Mouse (Mus musculus) MEL (cell line): ENCODE results near the gene Ctnna2. TPM values are rescaled to one million over a fixed set of nuclear protein-coding genes. Genes with fewer than 3 reads are reported as not detected.

Experiments
- DNase-seq: peaks from one replicate; pipeline ENCODE4 v3.0.0; 2011; ENCODE audit warnings: low read depth, low spot score
- H3K27ac ChIP-seq: 2 replicates; pipeline ENCODE4 v1.5.1; 2012; ENCODE audit warnings: low read depth, mild to moderate bottlenecking, control low read depth, low read length, moderate library complexity; ENCODE audit not compliant: control insufficient read depth
- H3K27me3 ChIP-seq, 2 experiments: fragments of 150-350 bp in 1 of 2; sonication (generic) in 1 of 2; 2 replicates each; pipeline ENCODE4 v1.6.1; 2012; ENCODE audit warnings: low read length in 2 of 2, mild to moderate bottlenecking in 2 of 2, improper control_type of control experiment in 1 of 2, moderate library complexity in 1 of 2; ENCODE audit not compliant: insufficient read depth in 2 of 2, control insufficient read depth in 1 of 2
- H3K36me3 ChIP-seq, 2 experiments: 2 replicates each; pipeline ENCODE4 v1.6.1; 2012 to 2014; ENCODE audit warnings: low read length in 2 of 2, improper control_type of control experiment in 1 of 2, inconsistent platforms in 1 of 2, mild to moderate bottlenecking in 1 of 2; ENCODE audit not compliant: insufficient read depth in 2 of 2, control insufficient read depth in 1 of 2
- H3K4me1 ChIP-seq, 2 experiments: fragments of 150-350 bp in 1 of 2; sonication (generic) in 1 of 2; 2 replicates each; pipeline ENCODE4 v1.6.1; 2012; ENCODE audit warnings: low read length in 2 of 2, improper control_type of control experiment in 1 of 2, mild to moderate bottlenecking in 1 of 2; ENCODE audit not compliant: insufficient read depth in 2 of 2, control insufficient read depth in 1 of 2
- H3K4me3 ChIP-seq, 2 experiments: fragments of 150-350 bp in 1 of 2; sonication (generic) in 1 of 2; 2 replicates each; pipeline ENCODE4 v1.5.1; 2012; ENCODE audit warnings: low read depth in 2 of 2, low read length in 2 of 2, mild to moderate bottlenecking in 2 of 2, moderate library complexity in 2 of 2, control low read depth in 1 of 2, improper control_type of control experiment in 1 of 2; ENCODE audit not compliant: control insufficient read depth in 1 of 2, insufficient read depth in 1 of 2
- H3K79me2 ChIP-seq: 2 replicates; pipeline ENCODE4 v1.6.1; 2012; ENCODE audit warnings: mild to moderate bottlenecking, low read length, moderate library complexity; ENCODE audit not compliant: control insufficient read depth, poor library complexity, insufficient read depth
- H3K9ac ChIP-seq: 2 replicates; pipeline ENCODE4 v1.6.1; 2012; ENCODE audit warnings: low read depth, mild to moderate bottlenecking, control low read depth, low read length, moderate library complexity; ENCODE audit not compliant: control insufficient read depth, poor library complexity, severe bottlenecking
- H3K9me3 ChIP-seq: fragments of 150-350 bp; sonication (generic); replicated peaks from 2 replicates; pipeline ENCODE4 v1.6.1; 2012; ENCODE audit warnings: mild to moderate bottlenecking, low read length, improper control_type of control experiment, moderate library complexity; ENCODE audit not compliant: insufficient read depth
- CHD2 ChIP-seq: IDR thresholded peaks from 2 replicates; pipeline ENCODE4 v1.6.1; 2011; ENCODE audit warnings: low read length, improper control_type of control experiment
- CTCF ChIP-seq, 3 experiments: IDR thresholded peaks in 2 of 3; conservative IDR thresholded peaks in 1 of 3; 2 replicates each; pipeline ENCODE4 v1.5.1; 2011 to 2012; ENCODE audit warnings: low read length in 3 of 3, low read depth in 2 of 3, mild to moderate bottlenecking in 2 of 3, improper control_type of control experiment in 1 of 3, inconsistent platforms in 1 of 3, mixed read lengths in 1 of 3, moderate library complexity in 1 of 3; ENCODE audit not compliant: control insufficient read depth in 1 of 3, insufficient read depth in 1 of 3, poor library complexity in 1 of 3, severe bottlenecking in 1 of 3
- E2F4 ChIP-seq: IDR thresholded peaks from 2 replicates; pipeline ENCODE4 v1.6.1; 2011; ENCODE audit warnings: low read depth, low read length, improper control_type of control experiment, borderline replicate concordance
- ELF1 ChIP-seq: IDR thresholded peaks from 2 replicates; pipeline ENCODE4 v1.6.1; 2014; ENCODE audit warnings: low read depth, mild to moderate bottlenecking, inconsistent platforms, low read length, improper control_type of control experiment, moderate library complexity
- ETS1 ChIP-seq: IDR thresholded peaks from 2 replicates; pipeline ENCODE4 v1.6.1; 2012; ENCODE audit warnings: low read depth, mild to moderate bottlenecking, inconsistent platforms, low read length, improper control_type of control experiment, moderate library complexity
- GABPA ChIP-seq: IDR thresholded peaks from 2 replicates; pipeline ENCODE4 v1.6.1; 2012; ENCODE audit warnings: low read depth, mild to moderate bottlenecking, inconsistent platforms, low read length, improper control_type of control experiment, moderate library complexity
- GATA1 ChIP-seq: IDR thresholded peaks from 2 replicates; pipeline ENCODE4 v1.6.1; 2011; ENCODE audit warnings: low read depth, low read length, improper control_type of control experiment
- HCFC1 ChIP-seq: IDR thresholded peaks from 2 replicates; pipeline ENCODE4 v1.6.1; 2012; ENCODE audit warnings: low read depth, mild to moderate bottlenecking, inconsistent platforms, low read length, improper control_type of control experiment, moderate library complexity
- JUND ChIP-seq: IDR thresholded peaks from 2 replicates; pipeline ENCODE4 v1.6.1; 2011; ENCODE audit warnings: low read depth, mild to moderate bottlenecking, improper control_type of control experiment, low read length
- POLR2AphosphoS2 ChIP-seq: IDR thresholded peaks from 2 replicates; pipeline ENCODE4 v1.6.1; 2011; ENCODE audit warnings: low read length, improper control_type of control experiment
- RAD21 ChIP-seq: IDR thresholded peaks from 2 replicates; pipeline ENCODE4 v1.6.1; 2011; ENCODE audit warnings: mild to moderate bottlenecking, low read depth, low read length, improper control_type of control experiment
- RCOR1 ChIP-seq: IDR thresholded peaks from 2 replicates; pipeline ENCODE4 v1.6.1; 2012; ENCODE audit warnings: low read depth, mild to moderate bottlenecking, inconsistent platforms, low read length, improper control_type of control experiment
- TAL1 ChIP-seq: IDR thresholded peaks from 2 replicates; pipeline ENCODE4 v1.6.1; 2012; ENCODE audit warnings: mild to moderate bottlenecking, inconsistent platforms, low read length, moderate library complexity, mixed read lengths
- UBTF ChIP-seq: IDR thresholded peaks from 2 replicates; pipeline ENCODE4 v1.6.1; 2012; ENCODE audit warnings: low read depth, mild to moderate bottlenecking, inconsistent platforms, low read length, improper control_type of control experiment, moderate library complexity, borderline replicate concordance; ENCODE audit not compliant: insufficient read depth
- USF1 ChIP-seq: IDR thresholded peaks from 2 replicates; pipeline ENCODE4 v1.6.1; 2014; ENCODE audit warnings: low read depth, mild to moderate bottlenecking, inconsistent platforms, low read length, improper control_type of control experiment, moderate library complexity
- ZC3H11A ChIP-seq: IDR thresholded peaks from 2 replicates; pipeline ENCODE4 v1.6.1; 2012; ENCODE audit warnings: low read depth, mild to moderate bottlenecking, inconsistent platforms, low read length, improper control_type of control experiment
- ZNF384 ChIP-seq: IDR thresholded peaks from 2 replicates; pipeline ENCODE4 v1.6.1; 2012; ENCODE audit warnings: low read depth, mild to moderate bottlenecking, inconsistent platforms, low read length, improper control_type of control experiment
- polyA plus RNA-seq, 2 experiments: library from polyadenylated mRNA; stranded (reverse) in 1 of 2; unstranded in 1 of 2; fragments of >175 nt in 1 of 2; fragments of >200 nt in 1 of 2; gene quantifications; 2 replicates each; pipeline versions ENCODE4 v1.2.1 to v1.2.4; 2012; ENCODE audit warnings: low replicate concordance in 2 of 2, low read depth in 1 of 2; ENCODE audit not compliant: insufficient read length in 2 of 2, insufficient read depth in 1 of 2, missing spikeins in 1 of 2
- total RNA-seq: library from RNA; depleted of rRNA; stranded (reverse); fragments of 300-350 nt; gene quantifications from 2 replicates; pipeline ENCODE4 v1.2.3, GENCODE M21; 2012

Ctnna2 gene
- total and polyA plus RNA-seq, 3 experiments = not detected

DNA sequence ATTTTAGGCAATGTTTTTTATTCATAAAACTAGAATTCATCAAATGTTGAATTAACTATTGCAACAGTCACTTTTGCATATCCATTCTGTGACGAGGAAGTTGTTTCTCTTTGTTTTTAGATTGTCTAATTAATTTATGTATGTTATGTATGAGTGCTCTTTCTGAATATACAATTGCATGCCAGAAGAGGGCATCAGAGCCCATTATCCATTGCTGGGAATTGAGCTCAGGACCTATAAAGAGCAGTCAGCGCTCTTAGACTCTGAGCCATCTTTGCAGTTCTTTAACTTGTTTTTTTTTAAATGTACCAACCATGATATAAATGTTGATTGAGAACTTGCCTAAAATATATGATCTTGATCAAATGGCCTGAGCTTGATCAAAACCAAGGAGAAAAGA lies 340.7 kb downstream of the Ctnna2 start:
- no peaks in the 10 kb centered on the region for H3K27me3 ChIP-seq
- no peaks in the 10 kb centered on the region for H3K9me3 ChIP-seq
- no peaks in the 10 kb centered on the region for H3K4me1 ChIP-seq
- H3K36me3 ChIP-seq = no peaks in the 10 kb centered on the region
- no peak overlapping the region for H3K27ac ChIP-seq
- H3K9ac ChIP-seq = no peak overlapping the region
- no peak overlapping the region for H3K4me3 ChIP-seq
- H3K79me2 ChIP-seq = no peaks in the 10 kb centered on the region
- TF ChIP-seq GABPA (no peak), POLR2AphosphoS2 (no peak), CHD2 (no peak), HCFC1 (no peak)
- DNase-seq = no peak

DNA sequence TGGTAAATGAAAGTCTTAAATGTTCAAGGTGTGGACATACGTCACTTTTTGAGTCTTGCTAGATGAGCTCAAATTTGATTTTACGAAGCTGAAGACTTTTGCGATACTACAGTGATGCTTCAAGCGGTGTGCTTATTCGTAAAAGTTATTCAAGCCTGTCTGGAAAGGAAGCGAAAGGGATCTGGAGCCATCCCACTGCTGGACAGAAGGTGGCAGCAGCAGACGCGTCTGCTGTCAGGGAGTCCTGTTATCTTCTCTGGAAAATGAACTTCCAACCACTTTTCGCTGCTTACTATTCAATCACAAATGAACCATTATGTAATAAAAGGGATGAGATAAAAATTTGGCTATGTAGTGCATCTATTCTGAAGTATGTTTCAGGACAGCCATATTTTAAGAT lies 345.5 kb downstream of the Ctnna2 start:
- peak; percentile 4 for DNase-seq
- no peak overlapping the region for H3K4me3 ChIP-seq
- H3K9me3 ChIP-seq = no peaks in the 10 kb centered on the region
- H3K36me3 ChIP-seq = no peaks in the 10 kb centered on the region
- no peaks in the 10 kb centered on the region for H3K79me2 ChIP-seq
- no peak overlapping the region for H3K9ac ChIP-seq
- no peaks in the 10 kb centered on the region for H3K27me3 ChIP-seq
- TF ChIP-seq RCOR1 = no peak
- no peak for TF ChIP-seq ZNF384
- peak in 2 of 3 experiments; percentile 8 to 38; a peak in 2 of 6 replicates for TF ChIP-seq CTCF (IDR thresholded peaks at IDR 0.05 in 2 of 3, conservative IDR thresholded peaks at IDR 0.05 in 1 of 3; ENCODE audit: control insufficient read depth in 1 of 3, insufficient read depth in 1 of 3, low read depth in 2 of 3, low read length in 3 of 3, poor library complexity in 1 of 3, severe bottlenecking in 1 of 3)
- no peak for TF ChIP-seq GATA1
- TF ChIP-seq ELF1 = no peak
- TF ChIP-seq UBTF = no peak
- no peak for TF ChIP-seq E2F4
- TF ChIP-seq JUND = no peak
- H3K4me1 ChIP-seq = no peaks in the 10 kb centered on the region
- H3K27ac ChIP-seq = no peak overlapping the region

DNA sequence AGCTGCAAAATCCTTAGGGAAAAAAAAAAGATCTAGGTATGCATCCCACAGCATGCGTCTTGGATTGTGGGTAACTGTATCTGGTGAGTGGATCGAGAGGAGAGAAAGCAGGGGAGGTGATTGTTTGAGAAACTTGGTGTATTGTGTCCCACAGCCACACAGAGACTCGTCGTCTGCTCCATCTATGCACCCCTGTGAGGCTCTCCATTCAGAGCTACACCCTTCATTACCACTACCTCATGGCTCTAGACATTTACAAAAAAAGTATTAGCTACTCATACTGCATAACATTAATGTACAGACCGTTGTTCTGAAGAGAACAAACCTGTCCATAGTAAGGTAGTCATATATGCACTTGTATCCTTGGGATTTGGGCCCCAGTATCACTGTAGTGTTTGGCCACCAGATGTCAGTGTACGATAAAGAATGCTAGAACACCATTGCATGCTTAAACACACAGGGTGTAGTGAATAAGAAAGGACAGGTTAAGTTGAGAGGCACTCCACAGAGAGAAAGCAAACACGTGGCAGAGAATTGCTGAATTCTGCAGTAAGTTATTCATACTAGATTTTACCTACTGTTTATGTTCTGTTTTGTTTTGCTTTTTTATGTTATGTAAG lies 350.8 kb downstream of the Ctnna2 start:
- DNase-seq = no peak
- Histone ChIP-seq H3K9me3 (no peaks in the 10 kb centered on the region), H3K27ac (no peak overlapping the region), H3K4me1 (no peaks in the 10 kb centered on the region), H3K4me3 (no peak overlapping the region), H3K27me3 (no peaks in the 10 kb centered on the region), H3K79me2 (no peaks in the 10 kb centered on the region), H3K9ac (no peak overlapping the region), H3K36me3 (no peaks in the 10 kb centered on the region)
- no peak for TF ChIP-seq USF1
- TF ChIP-seq ETS1 = no peak
- TF ChIP-seq RAD21 = peak; percentile 6; the same call in 1 of the 2 replicates
- no peak for TF ChIP-seq TAL1
- TF ChIP-seq ZC3H11A = no peak
